Mouse (Mus musculus) left cerebral cortex, adult 6 months (tissue): ENCODE data around the gene Ppp1r1c. TPM values are rescaled to one million over a fixed set of nuclear protein-coding genes. Genes with fewer than 3 reads are reported as not detected.

Experiments used
- long read RNA-seq, 2 experiments: library from polyadenylated mRNA; unstranded; transcript quantifications; one replicate each; pipeline ENCODE4 v2.0.0; 2019 to 2020
- polyA plus RNA-seq: library from polyadenylated mRNA; unstranded; fragments of <200 nt; fragmentation: Nextera tagmentation; gene quantifications from 2 replicates; pipeline ENCODE4 v1.2.3, GENCODE M21; 2021

Gene Ppp1r1c
- polyA plus RNA-seq, result 0.05 and 0.13 TPM in 2 replicates
- long read RNA-seq, experiment 1, partial matches to known transcripts, result 0 of 1 reads
- long read RNA-seq, experiment 1, other reads (novel, unspliced or antisense), result 0 of 1 reads
- long read RNA-seq, experiment 2, result 0 reads

DNA sequence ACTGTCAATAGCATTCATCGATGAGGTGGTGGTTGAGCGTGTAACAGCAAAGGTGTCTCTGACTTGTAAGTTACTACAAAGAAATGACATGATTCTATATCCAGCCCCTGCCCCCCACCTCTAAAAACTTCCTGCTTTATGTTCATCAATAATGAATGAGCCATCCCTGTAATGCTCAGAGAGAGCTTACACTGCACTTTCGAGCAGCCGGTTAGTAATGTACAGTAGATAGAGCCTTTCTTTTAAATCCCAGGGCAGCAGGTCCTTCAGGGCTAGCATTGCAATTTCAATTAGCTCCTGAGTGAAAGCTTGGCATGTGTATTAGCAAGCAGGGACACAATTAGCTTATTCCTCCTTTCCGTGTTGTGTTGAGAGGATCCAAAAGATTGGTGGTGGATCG, at the start of gene Ppp1r1c:
Gene Ppp1r1c, plus strand, starts transcription at position 206 of the 400 bp plus-strand sequence.

Other genes starting within 250 kb of the Ppp1r1c start
- gene Itprid2, start 72.4 kb upstream of the Ppp1r1c start, polyA plus RNA-seq, result 6.0 and 10.3 TPM in 2 replicates